Mouse (Mus musculus) large intestine, adult 2 months (tissue): Measurements from ENCODE around the gene Stoml3. TPM values are rescaled to one million over a fixed set of nuclear protein-coding genes. Genes with fewer than 3 reads are reported as not detected.

ENCODE experiments used
- DNase-seq: peaks from one replicate; pipeline ENCODE4 v3.0.0-alpha.2; 2012; ENCODE audit warnings: low read depth, low spot score
- WGBS: fragments of 180-500 bp; shearing (Covaris S2); methylation state at CpG from one replicate; pipeline ENCODE4 v1.1.7; 2018; 5-methylcytosine and 5-hydroxymethylcytosine counted together
- polyA plus RNA-seq: library from polyadenylated mRNA; depleted of rRNA; stranded (reverse); fragments of >200 nt; gene quantifications from 2 replicates; pipeline ENCODE4 v1.2.3, GENCODE M21; 2012

Gene Stoml3
- polyA plus RNA-seq, 1 experiment, result not detected

- DNase-seq, result no peak
- WGBS, result 76% methylated on average over 4 of the region's 4 CpGs
Measured at GRCm38 (mm10) chr3:53474179-53474578, 14.3 kb upstream of the Stoml3 start.

- no peak for DNase-seq
- 50% methylated on average over 6 of the region's 6 CpGs for WGBS
Measured at GRCm38 (mm10) chr3:53475889-53476288, 12.6 kb upstream of the Stoml3 start.

GRCm38 (mm10) chr3:53477468-53477867, 11.0 kb upstream of the Stoml3 start:
- 60% methylated on average over 17 of the region's 17 CpGs for WGBS

GRCm38 (mm10) chr3:53478419-53479046, 9.9 kb upstream of the Stoml3 start:
- WGBS, result 96% methylated on average over 30 of the region's 30 CpGs
- DNase-seq, result no peak

More at GRCm38 (mm10) chr3:53477468-53477867, 11.0 kb upstream of the Stoml3 start:
- DNase-seq, result no peak

- DNase-seq, result no peak
- WGBS, result 76% methylated on average over 8 of the region's 8 CpGs
Measured at GRCm38 (mm10) chr3:53483414-53484059, 4.9 kb upstream of the Stoml3 start.

- 84% methylated on average over 10 of the region's 10 CpGs for WGBS
- DNase-seq, result no peak
Measured at GRCm38 (mm10) chr3:53486561-53486960, 1.9 kb upstream of the Stoml3 start.

- 63% methylated on average over 9 of the region's 9 CpGs for WGBS
- DNase-seq, result no peak
Measured at GRCm38 (mm10) chr3:53486996-53487576, 1.4 kb upstream of the Stoml3 start.

GRCm38 (mm10) chr3:53498351-53498905, 10.0 kb downstream of the Stoml3 start:
- no peak for DNase-seq
- 26% methylated on average over 6 of the region's 6 CpGs for WGBS

GRCm38 (mm10) chr3:53502428-53502827, 14.0 kb downstream of the Stoml3 start:
- WGBS, result 43% methylated on average over 6 of the region's 6 CpGs
- no peak for DNase-seq

- no peak for DNase-seq
- WGBS, result 21% methylated on average over 5 of the region's 5 CpGs
Measured at GRCm38 (mm10) chr3:53513096-53513495, 24.6 kb downstream of the Stoml3 start.

GRCm38 (mm10) chr3:53514221-53515065, 26.0 kb downstream of the Stoml3 start:
- 81% methylated on average over 4 of the region's 4 CpGs for WGBS
- DNase-seq, result no peak

GRCm38 (mm10) chr3:53522794-53523193, 34.3 kb downstream of the Stoml3 start:
- DNase-seq, result no peak
- WGBS, result 89% methylated on average over 10 of the region's 10 CpGs

GRCm38 (mm10) chr3:53525737-53526136, 37.3 kb downstream of the Stoml3 start:
- DNase-seq, result peak; percentile 11
- 11% methylated on average over 21 of the region's 21 CpGs for WGBS

GRCm38 (mm10) chr3:53530305-53530704, 41.9 kb downstream of the Stoml3 start:
- WGBS, result 40% methylated on average over 6 of the region's 6 CpGs
- DNase-seq, result no peak

GRCm38 (mm10) chr3:53532091-53532490, 43.6 kb downstream of the Stoml3 start:
- 79% methylated on average over 6 of the region's 6 CpGs for WGBS

GRCm38 (mm10) chr3:53552691-53553090, 64.2 kb downstream of the Stoml3 start:
- 73% methylated on average over 7 of the region's 7 CpGs for WGBS

More at GRCm38 (mm10) chr3:53532091-53532490, 43.6 kb downstream of the Stoml3 start:
- DNase-seq, result no peak

GRCm38 (mm10) chr3:53555031-53555952, 66.8 kb downstream of the Stoml3 start:
- 46% methylated on average over 10 of the region's 10 CpGs for WGBS
- DNase-seq, result no peak

More at GRCm38 (mm10) chr3:53552691-53553090, 64.2 kb downstream of the Stoml3 start:
- no peak for DNase-seq

GRCm38 (mm10) chr3:53557388-53558214, 69.1 kb downstream of the Stoml3 start:
- 42% methylated on average over 16 of the region's 16 CpGs for WGBS
- no peak for DNase-seq
